Mouse (Mus musculus): Measurements from ENCODE around the gene Chl1. TPM values are rescaled to one million over a fixed set of nuclear protein-coding genes. Genes with fewer than 3 reads are reported as not detected.

Chl1 gene
- polyA plus RNA-seq, 1 experiment = not detected

- TF ChIP-seq CTCF (IDR thresholded peaks at IDR 0.05; ENCODE audit: low read depth, low read length) = no peak
- no peak for TF ChIP-seq EP300 (IDR thresholded peaks at IDR 0.05; ENCODE audit: insufficient read depth, low read depth, low read length)
- TF ChIP-seq POLR2A (IDR thresholded peaks at IDR 0.05; ENCODE audit: insufficient read depth, low read length) = no peak
- Histone ChIP-seq H3K27ac (ENCODE audit: insufficient read depth, low read length) (no peak overlapping the region), H3K4me1 (ENCODE audit: control insufficient read depth, insufficient read depth, low read length) (peaks cover 2% of the 10 kb centered on the region), H3K36me3 (ENCODE audit: control insufficient read depth, insufficient read depth, low read length, poor library complexity, severe bottlenecking) (no peaks in the 10 kb centered on the region), H3K4me3 (ENCODE audit: low read depth, low read length) (no peak overlapping the region), H3K9me3 (replicated peaks; ENCODE audit: control insufficient read depth, insufficient read depth, low read length, poor library complexity, severe bottlenecking) (no peaks in the 10 kb centered on the region), H3K27me3 (ENCODE audit: control insufficient read depth, insufficient read depth, low read length, poor library complexity, severe bottlenecking) (peaks cover 2% of the 10 kb centered on the region; the same call in 1 of the 2 replicates), H3K9ac (ENCODE audit: low read depth, poor library complexity, severe bottlenecking) (no peak overlapping the region)
Measured at GRCm38 (mm10) chr6:103507751-103508575, 2.4 kb upstream of the Chl1 start.

GRCm38 (mm10) chr6:103509596-103509995 lies 790 bp upstream of the Chl1 start:
- no peak for TF ChIP-seq POLR2A (IDR thresholded peaks at IDR 0.05; ENCODE audit: insufficient read depth, low read length)
- TF ChIP-seq CTCF (IDR thresholded peaks at IDR 0.05; ENCODE audit: low read depth, low read length) = no peak
- TF ChIP-seq EP300 (IDR thresholded peaks at IDR 0.05; ENCODE audit: insufficient read depth, low read depth, low read length) = no peak
- Histone ChIP-seq H3K9ac (ENCODE audit: low read depth, poor library complexity, severe bottlenecking) (no peak overlapping the region), H3K4me1 (ENCODE audit: control insufficient read depth, insufficient read depth, low read length) (peaks cover 2% of the 10 kb centered on the region), H3K27ac (ENCODE audit: insufficient read depth, low read length) (no peak overlapping the region), H3K4me3 (ENCODE audit: low read depth, low read length) (no peak overlapping the region), H3K27me3 (ENCODE audit: control insufficient read depth, insufficient read depth, low read length, poor library complexity, severe bottlenecking) (peaks cover 2% of the 10 kb centered on the region), H3K36me3 (ENCODE audit: control insufficient read depth, insufficient read depth, low read length, poor library complexity, severe bottlenecking) (no peaks in the 10 kb centered on the region), H3K9me3 (replicated peaks; ENCODE audit: control insufficient read depth, insufficient read depth, low read length, poor library complexity, severe bottlenecking) (no peaks in the 10 kb centered on the region)

DNA sequence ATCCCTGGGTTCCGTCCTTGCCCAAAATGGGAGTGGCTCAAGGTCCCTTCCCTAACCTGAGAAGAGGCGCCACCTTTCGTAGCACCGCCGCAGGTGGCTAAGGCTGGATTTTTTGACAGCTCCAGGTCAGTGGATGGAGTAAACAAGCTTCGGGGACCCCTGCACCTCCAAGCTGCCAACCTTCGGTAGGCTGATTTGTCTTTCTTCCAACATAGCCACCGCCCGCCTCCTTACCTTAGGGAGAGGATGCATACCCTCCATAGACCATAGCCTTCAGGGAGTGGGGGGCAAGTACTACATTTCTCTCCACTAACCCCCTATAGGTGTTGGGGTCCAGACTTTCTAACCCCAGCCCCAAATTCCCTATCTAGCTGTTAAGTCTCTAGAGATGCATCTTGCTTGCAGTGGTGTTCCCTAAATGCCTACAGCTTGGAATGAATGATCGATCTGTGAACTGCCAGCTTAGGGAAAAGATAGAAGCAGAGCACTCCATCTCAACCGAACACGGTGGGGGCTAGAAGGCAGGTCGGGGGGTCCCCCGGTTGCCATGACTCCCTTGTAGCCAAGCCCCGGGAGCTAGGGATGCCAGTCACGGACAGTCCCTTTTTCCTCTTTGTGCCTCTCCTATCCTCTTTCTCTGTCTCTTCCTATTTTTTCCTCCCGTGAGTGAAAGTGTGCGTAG lies 1.0 kb downstream of the Chl1 start:
- TF ChIP-seq CTCF (IDR thresholded peaks at IDR 0.05; ENCODE audit: low read depth, low read length) = no peak
- no peak for TF ChIP-seq POLR2A (IDR thresholded peaks at IDR 0.05; ENCODE audit: insufficient read depth, low read length)
- no peak for TF ChIP-seq EP300 (IDR thresholded peaks at IDR 0.05; ENCODE audit: insufficient read depth, low read depth, low read length)
- H3K4me3 ChIP-seq (ENCODE audit: low read depth, low read length) = peak overlapping the region; percentile 66
- no peaks in the 10 kb centered on the region for H3K9me3 ChIP-seq (replicated peaks; ENCODE audit: control insufficient read depth, insufficient read depth, low read length, poor library complexity, severe bottlenecking)
- peaks cover 2% of the 10 kb centered on the region for H3K4me1 ChIP-seq (ENCODE audit: control insufficient read depth, insufficient read depth, low read length)
- H3K27me3 ChIP-seq (ENCODE audit: control insufficient read depth, insufficient read depth, low read length, poor library complexity, severe bottlenecking) = peaks cover 2% of the 10 kb centered on the region
- H3K36me3 ChIP-seq (ENCODE audit: control insufficient read depth, insufficient read depth, low read length, poor library complexity, severe bottlenecking) = no peaks in the 10 kb centered on the region
- no peak overlapping the region for H3K9ac ChIP-seq (ENCODE audit: low read depth, poor library complexity, severe bottlenecking)
- no peak overlapping the region for H3K27ac ChIP-seq (ENCODE audit: insufficient read depth, low read length)

GRCm38 (mm10) chr6:103511972-103512565 lies 1.7 kb downstream of the Chl1 start:
- Histone ChIP-seq H3K4me3 (ENCODE audit: low read depth, low read length) (peak overlapping the region; percentile 66), H3K27me3 (ENCODE audit: control insufficient read depth, insufficient read depth, low read length, poor library complexity, severe bottlenecking) (peaks cover 2% of the 10 kb centered on the region), H3K9me3 (replicated peaks; ENCODE audit: control insufficient read depth, insufficient read depth, low read length, poor library complexity, severe bottlenecking) (no peaks in the 10 kb centered on the region), H3K4me1 (ENCODE audit: control insufficient read depth, insufficient read depth, low read length) (peaks cover 2% of the 10 kb centered on the region), H3K9ac (ENCODE audit: low read depth, poor library complexity, severe bottlenecking) (no peak overlapping the region), H3K27ac (ENCODE audit: insufficient read depth, low read length) (no peak overlapping the region), H3K36me3 (ENCODE audit: control insufficient read depth, insufficient read depth, low read length, poor library complexity, severe bottlenecking) (no peaks in the 10 kb centered on the region)
- TF ChIP-seq POLR2A (IDR thresholded peaks at IDR 0.05; ENCODE audit: insufficient read depth, low read length) (no peak), EP300 (IDR thresholded peaks at IDR 0.05; ENCODE audit: insufficient read depth, low read depth, low read length) (no peak), CTCF (IDR thresholded peaks at IDR 0.05; ENCODE audit: low read depth, low read length) (no peak)

- Histone ChIP-seq H3K27ac (ENCODE audit: insufficient read depth, low read length) (no peak overlapping the region), H3K36me3 (ENCODE audit: control insufficient read depth, insufficient read depth, low read length, poor library complexity, severe bottlenecking) (no peaks in the 10 kb centered on the region), H3K9me3 (replicated peaks; ENCODE audit: control insufficient read depth, insufficient read depth, low read length, poor library complexity, severe bottlenecking) (no peaks in the 10 kb centered on the region), H3K9ac (ENCODE audit: low read depth, poor library complexity, severe bottlenecking) (no peak overlapping the region), H3K27me3 (ENCODE audit: control insufficient read depth, insufficient read depth, low read length, poor library complexity, severe bottlenecking) (peaks cover 2% of the 10 kb centered on the region), H3K4me3 (ENCODE audit: low read depth, low read length) (no peak overlapping the region), H3K4me1 (ENCODE audit: control insufficient read depth, insufficient read depth, low read length) (peaks cover 2% of the 10 kb centered on the region)
- TF ChIP-seq POLR2A (IDR thresholded peaks at IDR 0.05; ENCODE audit: insufficient read depth, low read length) (no peak), CTCF (IDR thresholded peaks at IDR 0.05; ENCODE audit: low read depth, low read length) (no peak), EP300 (IDR thresholded peaks at IDR 0.05; ENCODE audit: insufficient read depth, low read depth, low read length) (no peak)
Measured at GRCm38 (mm10) chr6:103512911-103513321, 2.5 kb downstream of the Chl1 start.

All from ES-Bruce4 (cell line).